Mouse (Mus musculus) liver, embryonic 15.5 days (tissue): Measurements from ENCODE around the gene Glod4. TPM values are rescaled to one million over a fixed set of nuclear protein-coding genes. Genes with fewer than 3 reads are reported as not detected.

Experiments used
- ATAC-seq: fragments of 200-750 bp; cut with Nextera tagmentation; 2 replicates; pipeline ENCODE4 v1.8.0; 2017; ENCODE audit warnings: moderate number of reproducible peaks, mild to moderate bottlenecking, moderate library complexity; ENCODE audit not compliant: insufficient read depth
- H3K27ac ChIP-seq: fragments of 300-500 bp; sonication (generic); replicated peaks from 2 replicates; pipeline ENCODE4 v1.5.1; 2015; ENCODE audit warnings: mild to moderate bottlenecking, inconsistent platforms
- H3K27me3 ChIP-seq: fragments of 300-500 bp; sonication (generic); 2 replicates; pipeline ENCODE4 v1.6.1; 2015; ENCODE audit warnings: mild to moderate bottlenecking, inconsistent platforms
- H3K36me3 ChIP-seq: fragments of 300-500 bp; sonication (generic); replicated peaks from 2 replicates; pipeline ENCODE4 v1.6.1; 2015; ENCODE audit warnings: moderate library complexity, mild to moderate bottlenecking, inconsistent platforms
- H3K4me1 ChIP-seq: fragments of 300-500 bp; sonication (generic); replicated peaks from 2 replicates; pipeline ENCODE4 v1.6.1; 2015; ENCODE audit warnings: inconsistent platforms
- H3K4me2 ChIP-seq: fragments of 300-500 bp; sonication (generic); 2 replicates; pipeline ENCODE4 v1.6.1; 2015; ENCODE audit warnings: moderate library complexity, mild to moderate bottlenecking, inconsistent platforms
- H3K4me3 ChIP-seq: fragments of 300-500 bp; sonication (generic); replicated peaks from 2 replicates; pipeline ENCODE4 v1.5.1; 2015; ENCODE audit warnings: mild to moderate bottlenecking, inconsistent platforms
- H3K9ac ChIP-seq: fragments of 300-500 bp; sonication (generic); 2 replicates; pipeline ENCODE4 v1.6.1; 2015; ENCODE audit warnings: moderate library complexity, mild to moderate bottlenecking, inconsistent platforms
- H3K9me3 ChIP-seq: fragments of 300-500 bp; sonication (generic); replicated peaks from 2 replicates; pipeline ENCODE4 v1.6.1; 2016; ENCODE audit warnings: inconsistent platforms
- WGBS: fragments of 180-500 bp; shearing (Covaris S2); methylation state at CpG from one replicate; pipeline ENCODE4 v1.1.7; 2015; ENCODE audit warnings: mixed read lengths; ENCODE audit not compliant: insufficient replicate concordance; 5-methylcytosine and 5-hydroxymethylcytosine counted together
- polyA plus RNA-seq: library from polyadenylated mRNA; unstranded; fragments of >200 nt; fragmentation: Nextera tagmentation; extraction: Ambion mirVana; gene quantifications from 2 replicates; pipeline ENCODE4 v1.2.1, GENCODE M21; 2015

Gene Glod4
- polyA plus RNA-seq, 1 experiment from 2014 or later, result 50.7 TPM

DNA sequence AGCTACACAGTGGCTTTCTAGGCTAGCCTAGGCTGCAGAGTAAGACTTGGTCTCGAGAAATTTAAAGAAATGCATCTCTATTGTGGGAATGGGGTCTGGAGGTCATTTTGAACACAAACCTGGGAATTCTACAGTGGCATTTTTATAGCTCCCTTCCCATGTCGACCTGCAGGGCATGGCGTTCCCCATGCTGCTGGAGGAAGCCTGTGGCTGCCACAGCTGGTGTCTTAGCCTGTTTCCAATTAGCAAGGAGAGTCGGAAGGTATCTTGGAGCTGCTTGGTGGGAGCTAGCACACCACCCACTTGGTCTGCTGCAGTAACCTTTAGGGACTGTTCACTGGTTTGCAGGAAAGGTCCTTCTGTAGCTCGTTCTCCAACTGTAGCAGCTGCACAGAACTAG lies 12.6 kb upstream of the Glod4 start:
- Histone ChIP-seq H3K4me2 (no peak overlapping the region), H3K4me3 (no peak overlapping the region), H3K36me3 (0 out of 2 replicates have a peak, but pooled peaks cover 2% of the 10 kb centered on the region), H3K27me3 (no peaks in the 10 kb centered on the region), H3K9me3 (no peaks in the 10 kb centered on the region), H3K4me1 (no peaks in the 10 kb centered on the region), H3K9ac (no peak overlapping the region), H3K27ac (no peak overlapping the region)
- ATAC-seq, result no peak
- 51% methylated on average over 5 of the region's 5 CpGs for WGBS

DNA sequence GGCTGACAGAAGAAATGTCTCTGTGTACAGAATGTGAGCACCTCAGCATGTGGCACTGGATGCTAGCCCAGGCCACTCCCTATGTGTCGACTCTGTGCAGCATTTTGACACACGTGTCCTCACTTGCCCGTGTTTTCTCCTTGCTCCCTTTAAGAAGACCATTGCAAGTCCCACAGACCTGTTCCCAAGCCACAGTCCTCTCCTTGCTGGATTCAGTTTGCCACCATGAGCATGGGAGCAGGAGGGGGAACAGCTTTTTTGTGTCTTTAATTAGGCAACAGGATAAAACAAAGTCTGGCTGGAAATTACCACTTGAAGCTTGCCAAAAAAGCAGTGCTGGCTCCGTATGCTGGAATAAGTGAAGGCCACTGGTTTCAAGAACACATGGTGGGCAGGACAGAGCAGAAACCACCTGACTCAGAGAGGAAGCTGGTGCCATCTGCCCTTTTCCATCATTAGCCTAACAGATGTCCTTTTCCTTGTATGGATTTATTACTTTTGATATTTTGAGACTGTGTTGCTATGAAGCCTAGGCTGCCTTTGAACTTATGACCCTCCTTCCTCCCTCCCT lies 12.0 kb upstream of the Glod4 start:
- ATAC-seq, result no peak
- Histone ChIP-seq H3K36me3 (peaks cover 7% of the 10 kb centered on the region), H3K9ac (no peak overlapping the region), H3K4me3 (no peak overlapping the region), H3K27me3 (no peaks in the 10 kb centered on the region), H3K27ac (no peak overlapping the region), H3K4me2 (no peak overlapping the region), H3K4me1 (no peaks in the 10 kb centered on the region), H3K9me3 (no peaks in the 10 kb centered on the region)
- whole genome bisulfite sequencing, result 64% methylated on average over 4 of the region's 4 CpGs

DNA sequence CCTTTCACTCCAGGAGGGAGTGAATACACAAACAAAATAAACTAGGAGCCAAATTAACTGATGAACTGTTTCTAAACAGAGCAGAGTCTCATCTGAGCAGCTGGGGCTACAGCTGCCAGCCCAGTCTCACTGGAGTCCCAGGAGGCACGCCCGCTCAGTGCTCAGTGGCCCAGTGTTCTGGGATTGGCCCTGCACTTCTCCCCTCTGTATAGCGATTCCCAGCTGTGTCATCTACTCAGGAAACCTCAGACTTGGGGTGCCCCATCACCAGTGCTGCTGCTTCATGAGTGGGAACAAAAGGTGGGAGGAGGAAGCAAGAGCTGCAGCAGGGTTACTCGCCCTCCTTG lies 10.4 kb upstream of the Glod4 start:
- Histone ChIP-seq H3K27ac (no peak overlapping the region), H3K4me3 (no peak overlapping the region), H3K4me2 (no peak overlapping the region), H3K4me1 (no peaks in the 10 kb centered on the region), H3K9ac (no peak overlapping the region), H3K27me3 (no peaks in the 10 kb centered on the region), H3K9me3 (no peaks in the 10 kb centered on the region), H3K36me3 (peaks cover 22% of the 10 kb centered on the region)
- no peak for ATAC-seq
- 84% methylated on average over 4 of the region's 4 CpGs for WGBS

DNA sequence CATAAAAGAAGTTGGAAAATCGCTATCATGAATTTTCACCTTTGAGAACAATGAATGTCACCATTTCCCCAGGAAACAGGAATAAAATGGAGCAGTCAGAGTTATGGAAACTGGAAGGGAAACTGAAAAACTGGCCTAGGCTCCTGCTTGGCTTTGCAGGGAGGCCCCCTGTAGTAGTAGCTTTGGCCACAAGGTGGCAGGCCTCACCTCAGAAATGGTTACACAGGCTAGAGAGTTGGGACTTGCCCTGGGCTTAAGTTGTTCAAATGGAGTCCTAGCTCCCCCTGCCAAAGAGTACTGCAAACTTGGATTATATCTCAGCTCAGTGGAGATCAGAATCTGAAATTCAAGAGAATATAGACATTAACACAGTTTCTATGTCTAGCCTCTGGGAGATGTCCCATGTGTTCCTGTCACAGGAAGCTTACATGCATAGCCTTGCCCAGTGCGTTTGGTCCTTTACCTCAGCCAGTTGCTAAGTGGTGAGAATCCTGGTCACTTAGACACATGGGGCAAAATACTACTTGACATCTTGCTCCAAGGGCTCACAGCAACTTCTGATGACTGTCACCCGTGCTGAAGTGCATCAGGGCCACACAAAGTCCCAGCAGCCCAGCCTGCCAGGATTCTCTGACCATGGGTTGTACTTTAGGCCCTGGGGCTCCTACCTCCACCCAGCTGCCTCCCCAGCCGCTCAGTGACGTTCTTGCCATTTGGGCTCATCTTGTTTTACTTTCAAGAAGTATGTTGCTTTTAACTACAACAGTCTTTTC lies 9.8 kb upstream of the Glod4 start:
- Histone ChIP-seq H3K9me3 (no peaks in the 10 kb centered on the region), H3K36me3 (peaks cover 28% of the 10 kb centered on the region), H3K27me3 (no peaks in the 10 kb centered on the region), H3K4me2 (no peak overlapping the region), H3K27ac (no peak overlapping the region), H3K9ac (no peak overlapping the region), H3K4me3 (no peak overlapping the region), H3K4me1 (no peaks in the 10 kb centered on the region)
- 49% methylated on average over 5 of the region's 5 CpGs for WGBS
- ATAC-seq, result no peak

DNA sequence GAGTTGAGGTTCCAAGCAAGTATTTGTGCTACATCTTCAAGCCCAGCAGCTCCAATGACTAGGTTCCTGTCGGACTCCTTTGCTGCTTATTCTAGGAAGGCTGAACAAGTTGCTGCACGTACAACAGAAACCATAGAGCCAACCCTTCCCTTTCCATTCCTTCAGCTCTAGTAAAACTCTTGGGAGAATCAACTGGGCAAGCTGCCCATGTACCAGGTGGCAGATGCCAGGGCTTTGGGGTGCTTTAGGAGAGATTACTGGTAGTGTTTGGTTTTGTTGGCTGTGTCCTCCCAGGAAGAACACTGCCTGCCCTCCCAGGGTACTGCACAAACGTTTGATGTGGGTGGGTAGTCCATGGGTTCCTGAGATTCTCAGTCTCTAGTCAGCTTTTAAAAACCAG lies 8.5 kb upstream of the Glod4 start:
- H3K4me3 ChIP-seq, result no peak overlapping the region
- H3K4me1 ChIP-seq, result no peaks in the 10 kb centered on the region
- H3K9me3 ChIP-seq, result no peaks in the 10 kb centered on the region
- WGBS, result 51% methylated on average over 3 of the region's 3 CpGs
- no peak overlapping the region for H3K9ac ChIP-seq
- H3K27me3 ChIP-seq, result no peaks in the 10 kb centered on the region
- no peak overlapping the region for H3K4me2 ChIP-seq
- H3K27ac ChIP-seq, result no peak overlapping the region
- H3K36me3 ChIP-seq, result peaks cover 34% of the 10 kb centered on the region
- no peak for ATAC-seq

DNA sequence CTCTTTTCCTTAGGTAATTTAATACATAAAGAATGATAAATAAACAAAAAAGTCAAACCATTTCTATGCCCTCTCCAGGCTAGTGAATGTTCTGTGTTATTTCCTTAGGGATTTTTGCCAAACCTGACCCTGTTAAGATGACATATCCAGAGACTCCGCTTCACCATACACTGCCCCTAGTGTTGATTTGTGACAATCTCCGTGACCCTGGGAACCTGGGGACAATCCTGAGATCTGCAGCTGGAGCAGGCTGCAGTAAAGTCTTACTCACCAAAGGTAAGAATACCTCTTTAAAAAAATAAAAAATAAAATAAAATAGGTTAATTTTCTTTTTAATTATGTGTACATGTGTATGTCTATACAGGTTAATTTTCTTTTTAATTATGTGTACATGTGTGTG lies 3.7 kb upstream of the Glod4 start:
- Histone ChIP-seq H3K4me3 (no peak overlapping the region), H3K27me3 (no peaks in the 10 kb centered on the region), H3K4me2 (no peak overlapping the region), H3K9me3 (no peaks in the 10 kb centered on the region), H3K9ac (no peak overlapping the region), H3K36me3 (peaks cover 34% of the 10 kb centered on the region), H3K27ac (no peak overlapping the region), H3K4me1 (peaks cover 21% of the 10 kb centered on the region)
- no peak for ATAC-seq
- WGBS, result 67% methylated on average over 2 of the region's 2 CpGs

DNA sequence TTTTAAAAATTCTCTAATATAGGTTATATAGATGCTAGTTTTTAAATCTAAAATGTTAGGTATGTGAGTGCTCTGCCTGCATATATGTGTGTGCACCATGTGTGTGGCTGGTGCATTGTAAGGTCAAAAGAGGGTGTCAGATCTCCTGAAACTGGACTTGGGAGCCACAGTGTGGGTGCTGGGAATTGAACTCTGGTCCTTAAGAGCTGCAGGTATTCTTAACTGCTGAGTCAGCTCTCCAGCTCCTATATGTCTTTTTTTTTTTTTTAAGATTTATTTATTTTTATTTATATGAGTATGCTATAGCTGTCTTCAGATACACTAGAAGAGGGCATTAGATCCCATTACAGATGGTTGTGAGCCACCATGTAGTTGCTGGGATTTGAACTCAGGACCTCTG lies 2.9 kb upstream of the Glod4 start:
- Histone ChIP-seq H3K27me3 (no peaks in the 10 kb centered on the region), H3K9ac (no peak overlapping the region), H3K27ac (no peak overlapping the region), H3K4me1 (peaks cover 21% of the 10 kb centered on the region), H3K4me3 (no peak overlapping the region), H3K4me2 (no peak overlapping the region), H3K9me3 (no peaks in the 10 kb centered on the region), H3K36me3 (peaks cover 32% of the 10 kb centered on the region)
- ATAC-seq, result no peak

DNA sequence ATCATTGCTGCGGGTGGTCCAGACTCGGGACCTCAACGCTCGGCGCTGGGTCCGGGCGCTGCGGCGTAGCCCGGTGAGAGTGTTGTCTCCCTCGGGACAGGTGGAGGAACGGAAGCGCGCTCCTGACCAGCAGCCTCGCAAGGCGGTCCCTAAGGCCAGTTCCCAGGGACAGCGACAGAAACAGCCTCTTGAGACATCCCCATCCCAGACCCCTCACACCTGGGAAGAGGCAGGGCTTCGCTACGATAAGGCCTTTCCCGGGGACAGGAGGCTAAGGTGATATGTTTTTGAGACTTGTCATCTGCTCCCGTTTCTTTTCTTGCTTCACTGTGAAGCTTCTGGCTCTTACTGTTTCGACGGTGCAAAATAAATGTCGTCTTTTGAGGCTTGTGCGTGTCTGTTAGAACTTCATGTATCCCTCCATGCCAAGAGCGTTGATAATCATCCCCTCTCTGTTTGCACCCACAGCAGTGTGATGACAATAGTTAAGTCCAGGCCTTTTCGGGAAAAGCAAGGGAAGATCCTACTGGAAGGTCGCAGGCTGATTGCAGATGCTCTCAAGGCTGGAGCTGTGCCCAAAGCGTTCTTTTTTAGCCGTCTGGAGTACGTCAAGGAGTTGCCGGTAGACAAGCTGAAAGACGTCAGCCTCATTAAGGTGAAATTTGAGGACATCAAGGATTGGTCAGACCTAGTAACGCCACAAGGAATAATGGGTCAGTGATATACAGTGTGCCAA lies 454 bp upstream of the Glod4 start:
- peak; percentile 54 for ATAC-seq
- H3K27me3 ChIP-seq, result no peaks in the 10 kb centered on the region
- no peaks in the 10 kb centered on the region for H3K9me3 ChIP-seq
- peak overlapping the region; percentile 86 for H3K4me3 ChIP-seq
- no peak overlapping the region for H3K27ac ChIP-seq
- H3K9ac ChIP-seq, result peak overlapping the region; percentile 84
- H3K4me1 ChIP-seq, result peaks cover 21% of the 10 kb centered on the region
- peaks cover 26% of the 10 kb centered on the region for H3K36me3 ChIP-seq
- H3K4me2 ChIP-seq, result peak overlapping the region; percentile 91
- 2% methylated on average over 34 of the region's 34 CpGs for WGBS

DNA sequence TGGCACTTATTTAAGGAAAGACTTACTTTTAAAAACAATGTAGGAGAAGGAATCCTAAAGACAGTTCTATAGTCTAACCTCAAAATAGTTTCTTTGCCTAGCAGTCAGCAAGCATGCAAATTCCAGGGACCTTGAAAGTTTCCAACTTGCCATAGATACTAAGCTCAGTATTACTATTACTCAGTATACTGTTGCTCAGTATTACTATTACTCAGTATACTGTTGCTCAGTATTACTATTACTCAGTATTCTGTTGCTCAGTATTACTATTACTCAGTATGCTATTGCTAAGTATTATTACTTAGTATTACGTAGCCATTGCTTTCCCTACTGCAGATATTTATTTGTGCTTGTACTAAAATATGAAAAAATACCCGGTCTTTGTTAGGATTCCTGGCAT lies 3.8 kb downstream of the Glod4 start:
- H3K36me3 ChIP-seq, result peaks cover 31% of the 10 kb centered on the region
- H3K4me2 ChIP-seq, result no peak overlapping the region
- no peaks in the 10 kb centered on the region for H3K9me3 ChIP-seq
- WGBS, result 83% methylated on average over 2 of the region's 2 CpGs
- no peak overlapping the region for H3K4me3 ChIP-seq
- peaks cover 20% of the 10 kb centered on the region for H3K4me1 ChIP-seq
- H3K27me3 ChIP-seq, result no peaks in the 10 kb centered on the region
- H3K27ac ChIP-seq, result no peak overlapping the region
- ATAC-seq, result no peak
- H3K9ac ChIP-seq, result no peak overlapping the region

DNA sequence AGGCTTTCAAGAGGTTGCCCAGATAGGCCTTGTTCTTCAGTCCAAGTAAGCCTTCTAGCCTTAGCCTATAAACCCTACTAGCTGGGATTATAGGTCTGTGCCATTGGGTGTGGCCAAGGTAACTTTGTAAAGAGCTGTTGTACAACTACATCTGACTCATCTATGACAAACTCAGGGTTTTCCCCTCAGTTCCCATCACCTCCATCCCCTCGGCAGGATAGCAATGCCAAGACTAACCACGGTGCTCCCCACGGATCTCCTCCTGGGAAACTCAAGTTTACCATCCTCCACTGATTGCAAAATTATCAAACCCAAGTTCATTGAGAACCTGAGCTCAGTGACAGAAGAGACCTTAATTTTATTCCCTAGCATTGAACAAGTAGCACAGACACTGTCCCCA lies 7.4 kb downstream of the Glod4 start:
- Histone ChIP-seq H3K4me2 (no peak overlapping the region), H3K27me3 (no peaks in the 10 kb centered on the region), H3K9ac (no peak overlapping the region), H3K27ac (no peak overlapping the region), H3K4me3 (no peak overlapping the region), H3K36me3 (peaks cover 58% of the 10 kb centered on the region), H3K9me3 (no peaks in the 10 kb centered on the region), H3K4me1 (no peaks in the 10 kb centered on the region)
- ATAC-seq, result no peak
- 72% methylated on average over 3 of the region's 3 CpGs for WGBS

DNA sequence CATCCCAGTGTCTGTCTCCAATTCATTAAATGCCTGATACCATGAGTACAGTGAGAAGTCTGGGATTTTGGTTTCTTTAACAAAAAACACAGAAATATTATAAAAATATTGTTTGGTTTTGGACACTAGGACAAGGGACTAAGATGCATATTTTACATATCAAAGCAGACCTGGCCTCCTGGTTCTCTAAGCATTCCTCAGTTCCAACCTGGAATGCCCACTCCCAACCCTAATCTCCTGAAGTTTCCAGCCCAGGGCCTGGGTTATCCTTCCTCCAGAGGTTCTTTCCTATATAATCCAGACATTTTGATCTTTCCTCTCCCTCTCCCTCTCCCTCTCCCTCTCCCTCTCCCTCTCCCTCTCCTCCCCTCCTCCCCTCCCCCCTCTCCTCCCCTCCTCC lies 18.5 kb downstream of the Glod4 start:
- H3K4me2 ChIP-seq, result no peak overlapping the region
- H3K4me3 ChIP-seq, result no peak overlapping the region
- no peak overlapping the region for H3K27ac ChIP-seq
- H3K27me3 ChIP-seq, result no peaks in the 10 kb centered on the region
- peaks cover 30% of the 10 kb centered on the region for H3K36me3 ChIP-seq
- H3K9me3 ChIP-seq, result no peaks in the 10 kb centered on the region
- no peak for ATAC-seq
- H3K4me1 ChIP-seq, result no peaks in the 10 kb centered on the region
- H3K9ac ChIP-seq, result no peak overlapping the region
